Mouse (Mus musculus) thymus, postnatal 10 days (tissue): ENCODE data around the gene Msantd4.
"Not testable (repeated sequence)": the region's sequence is repeated elsewhere in the genome, so short reads cannot be mapped to it uniquely, and the experiment has no call there.

ENCODE experiments used
- DNase-seq, 2 experiments: peaks; one replicate each; pipeline ENCODE4 v3.0.0; 2021; ENCODE audit warnings: low spot score in 2 of 2

The Msantd4 gene

GRCm38 (mm10) chr9:4375828-4376639 lies at the start of gene Msantd4:
Gene Msantd4 (plus strand): TSS chr9:4376562.
- peak; percentile 90 to 93 for DNase-seq

- DNase-seq = no peak
These were observed 23.2 kb upstream of the Msantd4 start for GRCm38 (mm10) chr9:4353163-4353562.

DNA sequence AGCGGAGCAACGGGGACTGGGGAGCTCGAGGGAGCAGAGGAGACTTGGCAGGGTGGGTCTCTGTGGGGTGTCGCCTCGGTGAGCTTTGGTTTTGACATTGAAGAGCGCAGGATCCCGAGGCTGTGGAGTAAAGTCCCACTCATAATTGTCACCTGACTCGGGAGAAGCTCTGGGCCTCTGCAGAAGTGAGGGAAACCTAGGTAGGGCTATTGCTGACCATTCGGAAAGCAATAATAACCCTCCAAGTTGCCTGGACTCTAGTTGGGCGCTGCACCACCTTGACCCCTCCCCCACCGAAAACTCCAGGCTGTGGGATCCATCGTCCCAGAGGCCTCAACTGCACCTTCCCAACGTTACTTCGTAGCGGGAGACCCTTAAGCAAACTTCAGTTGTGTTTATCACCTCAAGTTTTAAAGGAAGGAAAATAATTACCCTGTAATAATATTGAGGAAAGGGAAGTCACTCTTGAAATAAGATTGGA lies 318 bp downstream of the Msantd4 start:
- peak in 1 of 2 experiments; percentile 33 for DNase-seq

DNA sequence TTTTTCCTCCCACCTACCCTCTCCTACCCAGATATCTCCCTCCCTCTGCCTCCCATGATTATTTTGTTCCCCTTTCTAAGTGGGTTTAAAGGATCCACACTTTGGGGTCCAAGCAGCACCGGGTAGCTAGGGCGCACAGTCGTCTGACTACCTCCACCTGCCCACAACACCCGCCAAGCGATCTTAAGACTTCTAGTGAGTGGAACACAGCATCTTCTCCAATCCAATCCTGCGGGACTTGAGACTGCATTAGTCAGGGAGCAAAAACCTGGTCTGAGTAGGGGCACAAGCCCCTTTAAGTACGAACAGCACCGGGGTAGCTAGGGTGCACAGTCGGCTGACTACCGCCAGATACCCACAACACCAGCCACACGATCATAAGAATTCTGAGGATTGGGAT lies 24.4 kb downstream of the Msantd4 start:
- DNase-seq = not testable (repeated sequence)
